Mouse (Mus musculus): Measurements from ENCODE around the gene Plin4.
A peak's percentile ranks its signal among the peaks of the same experiment; 100 is the strongest.

Plin4 gene

DNA sequence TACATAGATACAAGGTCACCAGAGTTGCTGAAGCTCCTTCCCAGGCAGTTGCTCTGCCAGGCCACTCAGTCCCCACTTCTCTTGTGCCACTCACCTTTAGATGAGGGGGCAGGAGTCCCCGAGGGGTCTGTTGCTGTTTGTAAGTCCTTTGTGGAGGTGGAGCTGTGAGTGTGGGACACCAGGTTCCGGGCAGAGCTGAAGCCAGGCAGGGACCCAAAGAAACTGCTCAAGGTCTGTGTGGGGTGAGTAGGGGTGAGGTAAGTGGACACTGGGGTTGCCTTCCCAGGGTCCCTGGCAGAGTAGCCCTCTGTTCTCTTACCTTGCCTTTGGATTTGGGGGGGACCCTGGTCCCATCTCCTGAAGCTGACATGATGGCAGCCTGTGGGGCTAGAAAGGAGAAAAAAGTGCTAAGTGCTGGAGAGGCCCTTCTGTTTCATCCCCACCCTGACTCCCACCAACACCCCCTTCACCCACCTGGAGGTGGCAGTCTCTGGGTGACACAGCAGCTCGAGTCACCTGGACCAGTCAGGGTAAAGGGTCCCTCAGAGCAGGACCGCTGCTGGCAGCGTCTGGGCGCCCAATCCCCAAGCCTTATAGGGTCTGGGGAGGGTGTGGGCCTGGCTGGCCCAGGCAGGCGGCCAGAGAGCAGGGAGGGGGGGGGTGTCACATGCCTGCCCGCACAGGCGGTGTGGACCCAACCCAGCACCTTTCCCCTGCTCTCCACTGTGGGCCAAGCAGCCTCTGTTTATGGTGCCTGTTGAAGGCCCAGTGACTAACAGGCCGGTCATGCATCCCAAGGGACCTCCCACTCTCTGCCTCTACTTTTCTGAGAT is at the start of gene Plin4:
Plin4 (minus strand) TSS at position 585 of the 833 bp plus-strand sequence.
- DNase-seq: no peak

DNA sequence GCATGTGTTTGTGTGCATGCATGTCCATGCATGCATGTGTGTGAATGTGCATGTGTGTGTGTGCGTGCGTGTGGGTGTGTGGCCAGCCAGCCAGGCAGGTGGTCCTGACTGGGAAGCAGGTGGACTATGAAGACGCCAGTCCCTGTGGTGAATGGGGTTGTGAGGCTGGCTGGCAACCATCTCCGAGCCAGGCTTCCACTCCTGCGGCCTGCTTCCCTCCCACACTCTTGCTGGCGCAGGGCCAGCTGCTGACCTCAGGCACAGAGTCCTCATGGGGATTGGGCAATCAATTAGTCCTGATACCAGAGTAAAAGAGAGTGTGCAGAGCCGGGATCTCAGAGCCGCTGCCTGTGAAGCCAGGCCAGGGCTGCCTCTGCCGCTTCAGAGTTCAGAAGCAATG is 44.0 kb upstream of the Plin4 start:
- peak; percentile 44 for DNase-seq

DNA sequence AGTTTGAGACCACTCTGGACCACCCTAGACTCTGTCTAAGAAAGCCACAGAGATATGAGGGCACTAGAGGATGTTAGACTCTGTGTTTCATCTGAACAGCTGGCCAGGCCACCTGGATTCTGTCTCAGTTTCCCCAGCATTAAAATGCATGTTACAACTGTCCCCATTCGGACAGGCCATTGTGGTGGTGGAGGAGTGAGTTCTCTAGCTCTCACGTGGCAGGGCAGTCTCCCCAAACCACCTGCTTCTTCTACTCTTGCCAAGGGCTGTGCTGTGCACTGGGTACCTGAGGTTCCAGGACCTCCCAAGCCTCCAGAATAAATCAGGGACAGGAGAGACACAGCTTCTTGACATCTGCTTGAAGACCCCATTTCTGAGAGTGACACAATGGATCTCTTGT is 40.3 kb upstream of the Plin4 start:
- DNase-seq: no peak

DNA sequence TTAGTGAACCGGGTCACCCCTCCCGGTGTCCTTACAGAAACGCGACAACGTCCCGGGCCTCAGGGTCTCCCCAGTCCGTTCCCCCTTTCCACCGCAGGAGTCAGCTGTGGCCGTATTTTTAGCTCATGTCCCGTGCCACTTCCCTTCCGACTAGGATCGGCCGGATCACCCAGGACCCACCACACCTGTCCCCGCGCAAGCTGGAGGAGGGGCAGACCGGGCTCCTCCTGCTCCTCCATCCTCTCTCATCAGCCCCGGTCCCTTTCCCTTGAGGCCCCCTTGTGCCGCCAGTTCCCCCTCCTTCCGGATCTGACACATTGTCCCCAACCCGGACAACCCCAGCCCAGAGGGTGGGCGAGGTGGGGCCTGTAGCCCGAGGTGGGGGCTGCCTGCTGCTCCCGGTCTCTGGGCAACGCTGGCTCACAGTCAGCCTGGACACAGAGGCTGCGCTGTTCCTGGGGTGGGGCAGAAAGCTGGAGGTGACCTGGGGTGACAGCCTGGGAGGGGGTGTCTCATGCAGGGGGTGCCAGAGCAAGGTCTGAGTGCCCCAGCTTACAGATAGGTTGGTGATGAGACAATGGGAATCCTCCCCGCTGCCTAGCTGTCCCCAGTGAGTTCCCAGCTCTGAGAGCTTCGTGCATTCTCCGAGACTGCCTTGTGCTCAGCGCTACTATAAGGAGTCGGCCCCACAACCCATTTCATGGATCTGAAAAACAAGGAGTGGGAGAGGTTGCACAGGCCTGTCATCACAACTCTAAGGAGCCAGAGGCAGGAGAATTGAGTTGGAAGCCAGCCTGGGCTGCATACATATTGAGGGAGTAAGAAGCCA is 39.4 kb upstream of the Plin4 start:
- DNase-seq: no peak

DNA sequence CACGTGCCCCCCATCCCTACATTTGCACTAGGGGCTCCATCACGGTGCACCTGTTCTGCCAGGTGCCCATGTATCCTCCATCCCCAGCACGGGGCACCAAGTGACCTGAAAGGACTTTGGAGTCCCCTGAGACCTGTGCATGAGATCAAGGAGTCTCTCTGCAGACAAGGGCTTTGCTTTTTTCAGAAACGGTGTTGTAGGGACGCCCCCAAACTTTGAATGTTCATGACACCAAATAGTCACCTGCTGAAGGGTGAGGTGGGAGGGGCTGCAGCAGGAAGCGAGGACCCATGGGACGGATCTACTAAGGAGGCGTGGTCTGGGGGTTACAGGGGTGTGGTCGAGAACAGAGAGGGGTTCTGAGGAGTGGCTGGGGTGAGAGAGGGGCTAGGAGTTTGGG is 38.7 kb upstream of the Plin4 start:
- DNase-seq: no peak

DNA sequence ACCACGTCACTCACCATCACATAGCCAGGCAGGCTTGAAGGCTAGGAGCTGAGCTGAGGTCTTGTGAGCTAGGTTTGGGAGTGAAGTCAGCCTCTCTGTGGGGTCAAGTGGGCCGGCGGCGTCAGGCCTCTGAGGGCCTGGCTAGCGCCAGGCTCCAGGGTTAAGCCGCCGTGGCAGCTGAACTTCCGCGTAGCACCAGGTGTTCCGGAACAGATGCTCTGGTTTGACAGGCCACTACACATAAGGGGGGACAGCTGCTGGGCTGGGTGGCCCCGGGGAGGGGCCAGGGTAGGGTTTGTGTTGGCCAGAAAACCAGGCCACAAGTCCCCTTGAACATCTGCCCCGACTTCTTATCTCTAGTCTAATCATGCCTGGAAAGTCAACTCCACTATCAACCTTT is 37.8 kb upstream of the Plin4 start:
- DNase-seq: no peak

DNA sequence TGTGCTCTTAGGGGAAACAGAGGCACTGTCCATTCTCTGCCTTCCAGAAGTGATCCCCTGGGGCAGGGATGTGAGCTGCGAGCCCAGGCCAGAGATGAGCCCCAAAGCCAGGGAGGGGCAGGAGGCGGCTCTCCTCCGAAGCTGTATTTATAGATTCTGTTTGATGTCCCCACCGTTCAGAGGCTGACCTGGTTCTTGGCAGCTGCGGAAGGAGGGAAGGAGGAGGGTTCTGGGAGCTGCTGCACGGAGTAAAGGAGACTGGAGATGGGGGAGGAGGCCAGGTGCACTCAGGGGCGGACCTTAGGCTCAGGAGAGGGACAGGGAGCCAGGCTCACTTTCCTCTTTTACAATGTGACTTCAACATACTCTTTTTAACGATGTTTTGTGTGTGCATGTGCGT is 36.5 kb upstream of the Plin4 start:
- DNase-seq: no peak

DNA sequence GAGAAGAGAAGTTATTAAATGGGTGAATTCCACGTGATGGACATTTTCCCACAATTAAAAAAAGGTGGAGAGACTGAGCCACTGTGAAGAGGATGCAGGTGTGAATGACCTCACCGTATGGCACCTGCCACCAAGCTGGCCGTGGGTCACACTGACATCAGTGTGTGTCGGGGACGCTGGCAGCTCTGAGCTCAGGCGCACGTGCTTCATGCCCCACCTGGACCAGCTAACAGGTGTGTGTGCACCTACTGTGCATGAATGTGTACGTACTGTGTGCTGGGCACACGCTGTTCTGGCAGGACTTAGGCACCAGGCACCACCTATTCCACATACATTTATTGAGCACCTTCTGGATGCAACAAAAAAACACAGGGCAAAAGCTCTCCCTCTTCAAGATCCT is 34.9 kb upstream of the Plin4 start:
- no peak for DNase-seq

DNA sequence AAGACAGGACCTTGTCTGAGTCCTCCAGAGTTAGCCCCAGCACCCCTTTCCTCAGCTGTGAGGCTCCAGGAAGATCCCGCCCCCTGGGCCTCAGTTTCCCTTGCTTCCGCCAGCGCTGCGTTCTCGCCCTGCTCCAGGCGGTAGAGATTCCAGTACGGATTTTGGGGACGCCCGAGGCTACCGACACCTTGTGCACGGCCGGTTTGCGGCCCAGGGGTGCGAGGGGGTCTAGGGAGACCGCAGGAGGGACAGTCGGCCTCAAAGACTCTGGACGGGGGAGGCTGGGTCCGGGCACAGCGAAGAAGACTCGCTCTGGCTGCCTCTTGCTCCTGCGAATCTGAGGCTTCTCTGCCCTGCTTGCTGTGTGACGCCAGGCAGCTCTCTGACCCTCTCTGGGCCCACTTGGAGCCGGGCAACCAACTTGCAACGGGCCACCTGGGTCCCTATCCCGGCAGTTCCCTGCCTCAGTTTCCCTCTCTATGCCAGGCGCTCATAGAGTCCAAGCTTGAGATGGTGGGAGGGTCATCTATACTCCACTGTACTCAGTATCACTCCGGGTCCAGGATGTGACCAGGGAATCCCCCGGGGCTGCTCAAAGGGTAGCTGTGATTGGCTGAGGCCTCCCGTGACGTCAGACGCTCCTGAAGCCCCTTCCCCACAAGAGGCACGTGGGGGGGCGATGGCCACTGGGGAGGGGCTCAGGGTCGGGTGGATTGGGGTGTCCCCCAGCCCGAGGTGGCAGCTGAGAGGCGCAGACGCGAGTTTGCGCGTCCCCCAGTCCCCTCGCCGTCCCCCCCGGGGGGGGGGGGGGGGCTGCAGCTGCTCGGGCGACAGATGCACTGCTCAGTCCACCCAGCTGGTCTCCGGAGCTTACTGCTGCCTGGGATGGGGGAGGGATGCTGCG is 32.4 kb upstream of the Plin4 start:
- peak; percentile 71 for DNase-seq

DNA sequence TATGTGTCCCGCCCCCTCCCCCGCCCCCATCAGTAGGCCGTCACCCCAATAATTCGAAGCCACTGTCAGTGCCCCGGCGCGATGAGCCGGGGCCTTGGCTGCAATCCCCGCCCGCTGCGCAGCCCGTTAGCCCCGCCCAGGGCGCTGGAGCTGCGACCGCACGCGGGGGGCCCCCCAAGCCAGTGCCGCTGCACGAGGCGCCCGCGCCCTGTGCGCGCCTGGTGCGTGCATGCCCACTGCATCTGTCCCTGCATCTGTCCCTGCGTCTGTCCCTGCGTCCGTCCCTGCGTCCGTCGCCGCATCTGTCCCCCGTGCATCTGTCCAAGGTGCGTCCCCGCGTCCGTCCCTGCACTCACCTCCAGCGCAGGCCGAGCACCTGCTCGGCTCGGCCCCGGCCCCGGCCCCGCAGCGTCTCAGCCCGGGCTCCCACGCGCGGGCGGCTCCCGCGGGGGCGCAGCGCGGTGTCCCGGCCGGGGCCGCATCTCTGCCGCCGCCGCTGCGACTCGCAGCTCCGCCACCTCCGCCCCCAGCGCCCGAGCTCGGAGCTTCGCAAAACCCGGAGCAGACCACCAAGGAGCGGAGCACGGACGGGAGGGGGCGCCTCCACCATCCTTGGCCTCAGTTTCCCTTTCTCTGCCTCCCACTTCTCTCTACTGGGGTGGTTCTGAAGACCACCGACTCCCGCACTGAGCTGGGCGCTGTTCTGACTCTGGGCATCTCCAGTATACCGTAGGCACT is 30.4 kb upstream of the Plin4 start, which contains the start of gene Sema6b:
Sema6b (minus strand) TSS at position 486 of the 738 bp plus-strand sequence.
- DNase-seq: peak; percentile 86

DNA sequence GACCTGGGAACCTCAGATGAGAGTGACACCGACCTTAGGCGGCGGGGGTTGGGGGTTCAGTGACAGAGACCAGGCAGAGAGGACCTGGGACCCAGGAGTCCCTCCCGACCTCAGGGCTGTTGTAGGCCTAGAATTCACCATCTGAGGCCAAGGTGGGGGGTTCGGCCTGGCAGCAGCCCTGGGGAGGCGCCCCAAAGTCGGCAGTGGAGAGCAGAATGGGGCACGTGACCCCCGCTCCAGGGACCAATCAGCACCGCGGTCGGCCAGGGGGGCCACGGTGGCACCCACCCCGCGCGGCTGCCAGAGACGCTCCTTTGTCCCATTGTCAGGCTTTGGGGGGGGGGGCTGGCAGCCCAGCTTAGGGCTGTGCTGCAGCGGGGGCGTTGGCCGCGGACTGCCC is 29.8 kb upstream of the Plin4 start:
- peak; percentile 54 for DNase-seq

DNA sequence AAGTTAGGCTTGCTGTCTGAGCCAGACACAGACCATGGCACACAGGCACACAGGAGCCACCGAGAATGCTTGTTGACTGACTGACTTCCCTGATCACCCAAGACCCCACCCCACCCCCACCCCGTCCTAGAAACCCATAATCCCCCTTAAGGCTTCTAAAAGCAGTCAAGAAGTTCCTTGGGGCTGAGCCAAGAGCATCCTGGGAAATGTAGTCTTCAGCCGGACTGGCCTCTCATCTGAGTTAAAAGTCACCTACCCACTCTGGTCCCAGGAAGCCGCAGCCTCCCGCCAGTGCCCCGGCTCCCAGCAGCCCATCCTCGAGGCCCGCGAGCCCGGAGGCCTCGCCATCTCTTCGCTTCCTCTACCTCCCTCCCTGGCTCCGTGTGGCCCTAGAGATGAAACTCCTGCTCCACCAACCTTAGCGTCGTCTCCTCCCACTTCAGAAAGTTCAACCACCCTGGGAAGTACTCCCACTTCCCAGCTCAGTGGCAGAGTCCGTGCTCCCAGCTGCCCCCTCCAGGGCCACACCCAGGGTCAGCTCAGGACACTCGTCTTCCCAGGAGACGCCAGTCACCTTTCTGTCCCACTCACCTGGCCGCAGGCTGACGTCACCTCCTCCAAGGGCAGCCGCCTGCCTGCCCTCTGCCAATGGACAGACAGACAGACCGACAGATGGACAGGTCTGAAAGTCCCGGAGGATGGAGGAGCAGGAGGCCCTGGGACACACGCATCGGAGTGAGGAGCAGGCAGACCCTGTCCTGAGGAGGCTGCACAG is 28.4 kb upstream of the Plin4 start:
- no peak for DNase-seq

DNA sequence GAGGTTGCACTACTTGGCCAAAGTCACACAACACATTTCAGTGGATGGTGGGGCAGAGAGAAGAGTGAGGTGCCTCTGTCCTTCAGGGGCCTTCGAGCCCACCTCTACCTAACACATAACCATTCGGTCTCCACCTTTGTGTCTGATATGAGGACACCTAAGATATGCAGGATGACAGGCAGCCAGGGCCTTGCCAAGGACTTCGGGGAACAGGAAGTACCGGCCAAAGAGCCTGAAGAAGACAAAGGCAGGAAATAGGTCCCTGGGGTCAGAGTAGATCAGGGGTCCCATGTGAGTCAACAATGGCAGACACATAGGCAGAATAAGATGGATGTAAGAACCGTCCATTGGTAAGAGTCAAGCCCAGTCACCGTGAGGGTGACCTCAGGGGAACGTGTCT is 27.0 kb upstream of the Plin4 start:
- DNase-seq: no peak

DNA sequence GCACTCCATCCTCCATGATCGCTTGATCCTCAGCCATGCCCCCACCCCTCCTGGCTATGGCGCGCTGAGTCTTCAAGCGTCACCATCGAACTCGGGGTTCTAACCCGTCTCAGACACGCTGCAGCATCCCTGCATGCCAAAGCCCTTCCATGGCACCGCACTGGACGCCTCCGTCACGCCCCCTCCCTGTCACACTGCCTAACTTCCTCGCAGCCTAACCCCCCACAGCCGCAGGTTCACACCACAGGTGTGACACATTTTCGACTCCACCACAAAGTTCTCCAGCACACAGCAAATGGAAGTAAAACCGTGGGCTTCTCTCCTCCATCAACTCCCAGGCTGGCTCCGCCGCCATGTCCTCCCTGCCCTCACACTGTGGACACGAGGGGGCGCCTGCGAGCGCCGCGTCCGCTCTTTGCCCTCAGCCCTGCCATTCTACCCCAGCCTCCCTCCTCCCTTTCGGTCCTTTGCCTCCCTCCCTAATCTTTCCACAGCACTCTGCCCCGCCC is 24.9 kb upstream of the Plin4 start:
- DNase-seq: peak; percentile 73

DNA sequence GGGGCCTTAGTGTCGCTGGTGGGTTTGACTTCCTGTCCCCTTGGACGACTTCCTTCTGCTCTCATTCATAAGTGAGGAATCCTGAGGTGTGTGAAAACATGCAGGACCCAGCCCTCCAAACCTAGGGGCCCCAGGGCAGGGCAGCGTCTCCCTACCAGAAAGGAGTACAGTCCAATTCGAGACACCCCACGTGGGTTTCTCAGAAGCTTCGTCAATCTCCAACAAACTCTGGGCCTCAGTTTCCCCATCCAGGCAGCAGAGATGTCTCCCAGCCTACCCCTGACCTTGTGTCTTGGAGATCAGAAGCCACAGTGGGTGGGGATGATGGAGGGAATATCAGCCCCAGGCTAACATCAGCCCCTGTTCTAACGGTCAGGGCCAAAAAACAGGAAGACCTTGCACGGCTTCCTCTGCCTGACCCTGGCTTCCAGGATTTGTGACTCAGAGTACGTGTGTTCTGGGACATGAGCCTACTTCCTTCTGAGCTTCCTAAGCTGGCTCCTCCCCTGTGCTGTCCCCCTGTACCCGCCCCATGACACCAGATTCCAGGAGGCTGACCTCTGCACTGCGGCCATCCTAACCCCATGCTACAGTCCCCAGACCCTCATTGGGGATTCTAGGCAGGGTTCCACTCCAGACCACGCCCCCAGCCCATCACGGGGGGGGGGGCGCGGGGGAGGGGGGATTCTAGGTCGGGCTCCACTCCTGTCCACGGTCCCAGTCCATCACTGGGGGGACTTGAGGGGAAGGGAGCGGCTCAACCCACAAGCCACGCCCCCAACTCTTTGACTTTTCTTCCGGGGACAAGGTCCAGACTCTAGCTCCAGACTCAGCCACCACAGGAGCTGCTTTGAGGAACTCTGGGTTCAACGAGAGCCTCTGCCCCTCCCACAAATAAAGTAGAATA is 24.1 kb upstream of the Plin4 start:
- DNase-seq: no peak

DNA sequence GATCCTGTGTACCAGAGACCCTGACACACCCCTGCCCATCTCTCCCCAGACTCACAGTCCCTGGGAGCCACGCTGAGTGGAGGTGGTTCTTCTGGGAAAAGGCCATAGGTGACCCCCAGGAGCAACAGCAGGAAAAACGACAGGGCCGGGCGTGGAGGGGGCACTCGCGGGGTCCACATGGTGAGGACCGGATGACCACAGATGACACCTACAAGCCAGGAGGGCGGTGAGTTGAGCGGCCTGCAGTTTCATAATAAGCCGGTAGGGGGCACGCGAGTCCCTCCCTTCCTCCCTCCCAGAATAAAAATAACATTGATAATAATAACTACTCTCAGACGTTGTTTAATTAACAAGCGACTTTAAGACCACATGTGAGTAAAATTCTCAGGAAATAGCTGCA is 23.1 kb upstream of the Plin4 start:
- no peak for DNase-seq

DNA sequence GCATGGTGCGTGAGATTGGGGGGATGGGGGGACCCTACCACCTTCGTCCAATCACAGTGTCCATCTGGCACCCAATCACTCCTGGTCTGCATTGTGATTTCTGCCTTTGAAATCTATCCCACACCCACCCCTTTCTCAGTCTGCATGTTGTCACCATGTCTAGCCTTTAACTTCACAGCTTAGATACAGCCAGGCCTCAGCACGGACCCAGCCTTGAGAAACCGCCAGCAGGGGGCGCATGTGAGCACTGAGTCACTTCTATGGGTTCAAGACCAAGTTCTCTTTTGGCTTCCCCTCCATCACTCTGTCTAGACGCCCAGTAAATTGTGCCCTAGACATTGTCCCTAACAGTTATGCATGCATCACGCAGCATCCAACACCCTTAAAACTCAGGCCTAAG is 22.2 kb upstream of the Plin4 start:
- peak; percentile 76 for DNase-seq

DNA sequence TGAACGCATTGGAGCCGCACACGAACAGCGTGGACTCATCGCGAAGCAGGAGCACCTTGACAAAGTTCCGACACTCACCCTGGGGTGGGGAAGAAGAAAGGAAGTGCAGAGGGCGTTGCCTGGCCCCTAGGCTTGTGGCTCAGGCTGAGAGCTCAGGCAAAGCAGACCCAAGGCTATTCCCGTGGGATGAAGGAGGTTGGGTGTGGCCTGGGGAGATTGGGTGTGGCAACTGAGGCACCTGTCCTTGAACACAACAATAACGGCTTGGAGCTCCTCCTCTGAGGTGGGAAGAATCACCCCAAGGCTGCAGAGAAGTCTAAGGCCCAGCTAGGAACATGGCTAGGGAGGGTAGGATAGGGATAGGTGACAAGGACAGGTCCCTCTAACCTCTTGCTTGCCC is 21.5 kb upstream of the Plin4 start:
- no peak for DNase-seq

DNA sequence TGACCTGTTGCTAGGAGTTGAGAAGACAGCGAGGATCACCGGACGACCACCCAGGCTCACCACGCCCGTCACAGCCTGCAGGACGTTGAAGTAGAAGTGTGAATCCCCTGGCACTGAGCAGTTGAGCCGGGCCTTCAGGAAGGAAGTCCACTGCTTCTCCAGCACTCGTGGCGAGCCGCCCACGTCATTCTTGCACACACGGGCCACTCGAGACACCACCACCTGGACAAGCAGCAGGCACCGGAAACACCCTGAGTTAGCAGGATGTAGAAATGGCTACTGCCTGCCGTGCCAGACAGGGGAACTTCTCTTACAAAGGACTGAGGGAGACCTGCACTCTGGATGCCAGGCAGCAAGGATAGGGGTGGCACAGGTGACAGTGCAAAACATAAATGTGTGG is 18.6 kb upstream of the Plin4 start:
- no peak for DNase-seq

DNA sequence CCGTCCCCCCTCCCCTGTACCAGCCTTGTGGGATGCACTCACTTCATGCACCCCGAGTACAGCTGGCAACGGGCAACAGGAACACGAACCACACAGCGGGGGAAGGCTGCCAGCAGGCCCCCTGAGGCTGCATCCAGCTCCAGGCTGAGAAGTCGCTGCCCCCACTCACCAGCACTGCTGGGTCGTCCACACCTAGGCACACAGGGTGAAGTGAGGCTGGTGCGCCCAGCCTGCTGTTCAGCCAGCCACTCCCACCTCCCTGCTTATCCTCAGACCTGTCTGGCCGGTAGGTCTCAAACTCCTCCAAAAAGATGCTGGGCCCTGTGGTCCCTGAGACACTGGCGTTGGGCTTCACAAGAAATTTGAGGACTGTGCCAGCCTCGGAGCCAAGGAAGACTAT is 16.6 kb upstream of the Plin4 start:
- DNase-seq: no peak

Data from right cerebral cortex, postnatal 14 days (tissue).